Mouse (Mus musculus): ENCODE results near the gene Ldb3. TPM values are rescaled to one million over a fixed set of nuclear protein-coding genes. Genes with fewer than 3 reads are reported as not detected.

The Ldb3 gene
- polyA plus RNA-seq, 1 experiment from 2014 or later = 6.0 TPM

GRCm38 (mm10) chr14:34553470-34553869 is 35.0 kb downstream of the Ldb3 start:
- peaks cover 14% of the 10 kb centered on the region for H3K27me3 ChIP-seq (ENCODE audit: control insufficient read depth, insufficient read depth, low read depth, low read length)
- H3K4me2 ChIP-seq (ENCODE audit: low read depth, low read length) = no peak overlapping the region
- no peak for ATAC-seq (ENCODE audit: low read depth)
- 62% methylated on average over 6 of the region's 6 CpGs for WGBS (ENCODE audit: insufficient replicate concordance)
- no peak overlapping the region for H3K27ac ChIP-seq (ENCODE audit: low read length)
- no peak overlapping the region for H3K9ac ChIP-seq (ENCODE audit: low read depth, low read length)
- H3K36me3 ChIP-seq (ENCODE audit: control insufficient read depth, insufficient read depth) = no peaks in the 10 kb centered on the region
- H3K4me1 ChIP-seq (ENCODE audit: control insufficient read depth, low read depth, low read length) = no peaks in the 10 kb centered on the region
- H3K9me3 ChIP-seq (replicated peaks; ENCODE audit: control insufficient read depth, low read length) = no peaks in the 10 kb centered on the region
- H3K4me3 ChIP-seq (ENCODE audit: low read depth, low read length) = no peak overlapping the region

GRCm38 (mm10) chr14:34552226-34552625 is 36.3 kb downstream of the Ldb3 start:
- peaks cover 23% of the 10 kb centered on the region for H3K27me3 ChIP-seq (ENCODE audit: control insufficient read depth, insufficient read depth, low read depth, low read length)
- 60% methylated on average over 5 of the region's 5 CpGs for WGBS (ENCODE audit: insufficient replicate concordance)
- ATAC-seq (ENCODE audit: low read depth) = no peak
- H3K4me3 ChIP-seq (ENCODE audit: low read depth, low read length) = no peak overlapping the region
- no peaks in the 10 kb centered on the region for H3K9me3 ChIP-seq (replicated peaks; ENCODE audit: control insufficient read depth, low read length)
- H3K36me3 ChIP-seq (ENCODE audit: control insufficient read depth, insufficient read depth) = no peaks in the 10 kb centered on the region
- no peaks in the 10 kb centered on the region for H3K4me1 ChIP-seq (ENCODE audit: control insufficient read depth, low read depth, low read length)
- H3K4me2 ChIP-seq (ENCODE audit: low read depth, low read length) = no peak overlapping the region
- no peak overlapping the region for H3K9ac ChIP-seq (ENCODE audit: low read depth, low read length)
- H3K27ac ChIP-seq (ENCODE audit: low read length) = no peak overlapping the region

GRCm38 (mm10) chr14:34549004-34549671 is 39.3 kb downstream of the Ldb3 start:
- H3K9me3 ChIP-seq (replicated peaks; ENCODE audit: control insufficient read depth, low read length) = no peaks in the 10 kb centered on the region
- no peaks in the 10 kb centered on the region for H3K36me3 ChIP-seq (ENCODE audit: control insufficient read depth, insufficient read depth)
- H3K27me3 ChIP-seq (ENCODE audit: control insufficient read depth, insufficient read depth, low read depth, low read length) = peaks cover 30% of the 10 kb centered on the region
- H3K4me1 ChIP-seq (ENCODE audit: control insufficient read depth, low read depth, low read length) = no peaks in the 10 kb centered on the region
- under 1% methylated on average over 54 of the region's 55 CpGs for WGBS (ENCODE audit: insufficient replicate concordance)
- ATAC-seq (ENCODE audit: low read depth) = peak; percentile 83
- peak overlapping the region; percentile 65 for H3K4me3 ChIP-seq (ENCODE audit: low read depth, low read length)
- peak overlapping the region; percentile 66 for H3K4me2 ChIP-seq (ENCODE audit: low read depth, low read length)
- H3K27ac ChIP-seq (ENCODE audit: low read length) = no peak overlapping the region
- peak overlapping the region; percentile 38; the same call in 1 of the 2 replicates for H3K9ac ChIP-seq (ENCODE audit: low read depth, low read length)

- peak; percentile 37; the same call in 1 of the 2 replicates for ATAC-seq (ENCODE audit: low read depth)
- Histone ChIP-seq H3K27ac (ENCODE audit: low read length) (no peak overlapping the region), H3K36me3 (ENCODE audit: control insufficient read depth, insufficient read depth) (no peaks in the 10 kb centered on the region), H3K9ac (ENCODE audit: low read depth, low read length) (peak overlapping the region; percentile 38; the same call in 1 of the 2 replicates), H3K4me2 (ENCODE audit: low read depth, low read length) (peak overlapping the region; percentile 66), H3K4me1 (ENCODE audit: control insufficient read depth, low read depth, low read length) (no peaks in the 10 kb centered on the region), H3K4me3 (ENCODE audit: low read depth, low read length) (peak overlapping the region; percentile 65), H3K9me3 (replicated peaks; ENCODE audit: control insufficient read depth, low read length) (no peaks in the 10 kb centered on the region), H3K27me3 (ENCODE audit: control insufficient read depth, insufficient read depth, low read depth, low read length) (peaks cover 30% of the 10 kb centered on the region)
- under 1% methylated on average over 27 of the region's 27 CpGs for WGBS (ENCODE audit: insufficient replicate concordance)
These were observed 40.0 kb downstream of the Ldb3 start for GRCm38 (mm10) chr14:34548391-34549001.

GRCm38 (mm10) chr14:34544545-34544944 is 43.9 kb downstream of the Ldb3 start:
- Histone ChIP-seq H3K36me3 (ENCODE audit: control insufficient read depth, insufficient read depth) (no peaks in the 10 kb centered on the region), H3K4me1 (ENCODE audit: control insufficient read depth, low read depth, low read length) (no peaks in the 10 kb centered on the region), H3K4me3 (ENCODE audit: low read depth, low read length) (no peak overlapping the region), H3K9me3 (replicated peaks; ENCODE audit: control insufficient read depth, low read length) (no peaks in the 10 kb centered on the region), H3K27me3 (ENCODE audit: control insufficient read depth, insufficient read depth, low read depth, low read length) (peaks cover 29% of the 10 kb centered on the region), H3K4me2 (ENCODE audit: low read depth, low read length) (no peak overlapping the region), H3K9ac (ENCODE audit: low read depth, low read length) (no peak overlapping the region), H3K27ac (ENCODE audit: low read length) (no peak overlapping the region)
- 50% methylated on average over 2 of the region's 2 CpGs for WGBS (ENCODE audit: insufficient replicate concordance)
- no peak for ATAC-seq (ENCODE audit: low read depth)

- Histone ChIP-seq H3K4me3 (ENCODE audit: low read depth, low read length) (no peak overlapping the region), H3K9ac (ENCODE audit: low read depth, low read length) (no peak overlapping the region), H3K27me3 (ENCODE audit: control insufficient read depth, insufficient read depth, low read depth, low read length) (peaks cover 25% of the 10 kb centered on the region), H3K9me3 (replicated peaks; ENCODE audit: control insufficient read depth, low read length) (no peaks in the 10 kb centered on the region), H3K27ac (ENCODE audit: low read length) (no peak overlapping the region), H3K4me1 (ENCODE audit: control insufficient read depth, low read depth, low read length) (no peaks in the 10 kb centered on the region), H3K4me2 (ENCODE audit: low read depth, low read length) (no peak overlapping the region), H3K36me3 (ENCODE audit: control insufficient read depth, insufficient read depth) (no peaks in the 10 kb centered on the region)
- ATAC-seq (ENCODE audit: low read depth) = no peak
- WGBS (ENCODE audit: insufficient replicate concordance) = 68% methylated on average over 6 of the region's 6 CpGs
These were observed 44.5 kb downstream of the Ldb3 start for GRCm38 (mm10) chr14:34544001-34544400.

GRCm38 (mm10) chr14:34543596-34543995 is 44.9 kb downstream of the Ldb3 start:
- Histone ChIP-seq H3K4me3 (ENCODE audit: low read depth, low read length) (no peak overlapping the region), H3K27me3 (ENCODE audit: control insufficient read depth, insufficient read depth, low read depth, low read length) (peaks cover 21% of the 10 kb centered on the region), H3K9me3 (replicated peaks; ENCODE audit: control insufficient read depth, low read length) (no peaks in the 10 kb centered on the region), H3K4me1 (ENCODE audit: control insufficient read depth, low read depth, low read length) (no peaks in the 10 kb centered on the region), H3K27ac (ENCODE audit: low read length) (no peak overlapping the region), H3K36me3 (ENCODE audit: control insufficient read depth, insufficient read depth) (no peaks in the 10 kb centered on the region), H3K4me2 (ENCODE audit: low read depth, low read length) (no peak overlapping the region), H3K9ac (ENCODE audit: low read depth, low read length) (no peak overlapping the region)
- 56% methylated on average over 6 of the region's 6 CpGs for WGBS (ENCODE audit: insufficient replicate concordance)
- ATAC-seq (ENCODE audit: low read depth) = no peak

GRCm38 (mm10) chr14:34541896-34542295 is 46.6 kb downstream of the Ldb3 start:
- Histone ChIP-seq H3K36me3 (ENCODE audit: control insufficient read depth, insufficient read depth) (no peaks in the 10 kb centered on the region), H3K27me3 (ENCODE audit: control insufficient read depth, insufficient read depth, low read depth, low read length) (peaks cover 11% of the 10 kb centered on the region), H3K27ac (ENCODE audit: low read length) (no peak overlapping the region), H3K9ac (ENCODE audit: low read depth, low read length) (no peak overlapping the region), H3K4me3 (ENCODE audit: low read depth, low read length) (no peak overlapping the region), H3K4me1 (ENCODE audit: control insufficient read depth, low read depth, low read length) (no peaks in the 10 kb centered on the region), H3K9me3 (replicated peaks; ENCODE audit: control insufficient read depth, low read length) (no peaks in the 10 kb centered on the region), H3K4me2 (ENCODE audit: low read depth, low read length) (no peak overlapping the region)
- ATAC-seq (ENCODE audit: low read depth) = no peak
- WGBS (ENCODE audit: insufficient replicate concordance) = 65% methylated on average over 5 of the region's 5 CpGs

- no peak overlapping the region for H3K9ac ChIP-seq (ENCODE audit: low read depth, low read length)
- no peaks in the 10 kb centered on the region for H3K9me3 ChIP-seq (replicated peaks; ENCODE audit: control insufficient read depth, low read length)
- H3K36me3 ChIP-seq (ENCODE audit: control insufficient read depth, insufficient read depth) = no peaks in the 10 kb centered on the region
- 11% methylated on average over 14 of the region's 17 CpGs for WGBS (ENCODE audit: insufficient replicate concordance)
- no peak overlapping the region for H3K4me3 ChIP-seq (ENCODE audit: low read depth, low read length)
- no peak for ATAC-seq (ENCODE audit: low read depth)
- no peaks in the 10 kb centered on the region; the same call in 1 of the 2 replicates for H3K4me1 ChIP-seq (ENCODE audit: control insufficient read depth, low read depth, low read length)
- peaks cover 8% of the 10 kb centered on the region for H3K27me3 ChIP-seq (ENCODE audit: control insufficient read depth, insufficient read depth, low read depth, low read length)
- H3K27ac ChIP-seq (ENCODE audit: low read length) = no peak overlapping the region
- no peak overlapping the region for H3K4me2 ChIP-seq (ENCODE audit: low read depth, low read length)
These were observed 47.8 kb downstream of the Ldb3 start for GRCm38 (mm10) chr14:34540685-34541162.

Data from liver, embryonic 16.5 days (tissue).